Mouse (Mus musculus): ENCODE data around the gene Wscd1. TPM values are rescaled to one million over a fixed set of nuclear protein-coding genes. Genes with fewer than 3 reads are reported as not detected.

Wscd1 gene
- total RNA-seq, 2 experiments from 2014 or later = 12.2 to 13.0 TPM

- intact Hi-C loops (cut with DNase I) = no loop called here
Observed at GRCm38 (mm10) chr11:71766380-71766779, 16.7 kb downstream of the Wscd1 start.

GRCm38 (mm10) chr11:71767726-71768125 lies 18.0 kb downstream of the Wscd1 start:
- DNase-seq = no peak
- intact Hi-C loops (cut with DNase I) = no loop called here

More at GRCm38 (mm10) chr11:71766380-71766779, 16.7 kb downstream of the Wscd1 start:
- DNase-seq = no peak

- no peak for DNase-seq
- intact Hi-C loops (cut with DNase I) = no loop called here
Observed at GRCm38 (mm10) chr11:71769744-71770143, 20.0 kb downstream of the Wscd1 start.

GRCm38 (mm10) chr11:71770479-71770878 lies 20.8 kb downstream of the Wscd1 start:
- intact Hi-C loops (cut with DNase I) = no loop called here
- no peak for DNase-seq

- intact Hi-C loops (cut with DNase I) = no loop called here
Observed at GRCm38 (mm10) chr11:71771074-71771473, 21.4 kb downstream of the Wscd1 start.

GRCm38 (mm10) chr11:71772056-71772455 lies 22.3 kb downstream of the Wscd1 start:
- intact Hi-C loops (cut with DNase I) = no loop called here

More at GRCm38 (mm10) chr11:71771074-71771473, 21.4 kb downstream of the Wscd1 start:
- no peak for DNase-seq

GRCm38 (mm10) chr11:71772802-71773201 lies 23.1 kb downstream of the Wscd1 start:
- intact Hi-C loops (cut with DNase I) = no loop called here
- DNase-seq = no peak

More at GRCm38 (mm10) chr11:71772056-71772455, 22.3 kb downstream of the Wscd1 start:
- no peak for DNase-seq

- intact Hi-C loops (cut with DNase I) = loop anchor here (1.0 kb wide), 1 partner anchor 23 kb away; no protein-coding TSS in a partner anchor
- DNase-seq = peak; percentile 34 to 48
Observed at GRCm38 (mm10) chr11:71773986-71774767, 24.5 kb downstream of the Wscd1 start.

GRCm38 (mm10) chr11:71775056-71775455 lies 25.3 kb downstream of the Wscd1 start:
- peak; percentile 19 to 51 for DNase-seq
- intact Hi-C loops (cut with DNase I) = loop anchor here (5.0 kb wide), 1 partner anchor 103 kb away; no protein-coding TSS in a partner anchor

- intact Hi-C loops (cut with DNase I) = loop anchor here (5.0 kb wide), 1 partner anchor 107 kb away; no protein-coding TSS in a partner anchor
- no peak for DNase-seq
Observed at GRCm38 (mm10) chr11:71779642-71780041, 29.9 kb downstream of the Wscd1 start.

- intact Hi-C loops (cut with DNase I) = no loop called here
- no peak for DNase-seq
Observed at GRCm38 (mm10) chr11:71781737-71782354, 32.1 kb downstream of the Wscd1 start.

- intact Hi-C loops (cut with DNase I) = no loop called here
- no peak for DNase-seq
Observed at GRCm38 (mm10) chr11:71785499-71785898, 35.8 kb downstream of the Wscd1 start.

GRCm38 (mm10) chr11:71788209-71788608 lies 38.5 kb downstream of the Wscd1 start:
- no peak for DNase-seq
- intact Hi-C loops (cut with DNase I) = loop anchor here (2.0 kb wide), 1 partner anchor 113 kb away; no protein-coding TSS in a partner anchor

GRCm38 (mm10) chr11:71790227-71790626 lies 40.5 kb downstream of the Wscd1 start:
- DNase-seq = peak in 1 of 2 experiments; percentile 7
- intact Hi-C loops (cut with DNase I) = no loop called here

GRCm38 (mm10) chr11:71799206-71799605 lies 49.5 kb downstream of the Wscd1 start:
- intact Hi-C loops (cut with DNase I) = no loop called here
- no peak for DNase-seq

GRCm38 (mm10) chr11:71808521-71808920 lies 58.8 kb downstream of the Wscd1 start:
- DNase-seq = no peak
- intact Hi-C loops (cut with DNase I) = no loop called here

- DNase-seq = no peak
- intact Hi-C loops (cut with DNase I) = no loop called here
Observed at GRCm38 (mm10) chr11:71811828-71812227, 62.1 kb downstream of the Wscd1 start.

- no peak for DNase-seq
- intact Hi-C loops (cut with DNase I) = no loop called here
Observed at GRCm38 (mm10) chr11:71812921-71813320, 63.2 kb downstream of the Wscd1 start.

GRCm38 (mm10) chr11:71814511-71814910 lies 64.8 kb downstream of the Wscd1 start:
- no peak for DNase-seq
- intact Hi-C loops (cut with DNase I) = no loop called here

GRCm38 (mm10) chr11:71815326-71815725 lies 65.6 kb downstream of the Wscd1 start:
- no peak for DNase-seq
- intact Hi-C loops (cut with DNase I) = no loop called here

GRCm38 (mm10) chr11:71816918-71817317 lies 67.2 kb downstream of the Wscd1 start:
- peak in 1 of 2 experiments; percentile 1 for DNase-seq
- intact Hi-C loops (cut with DNase I) = no loop called here

GRCm38 (mm10) chr11:71817341-71817740 lies 67.6 kb downstream of the Wscd1 start:
- peak; percentile 7 to 25 for DNase-seq
- intact Hi-C loops (cut with DNase I) = no loop called here
